Comparison of ENCODE assay signal across 8 mouse cellular contexts in genomic region chr15:11565503-11566031, GRCm38 (mm10).
A peak's percentile ranks its signal among the peaks of the same experiment; 100 is the strongest.
DNase-seq lines count a peak whose midpoint lies in the region; ATAC-seq and TF ChIP-seq lines count a peak whose summit lies in the region.

No protein-coding gene starts in this region.

- TF ChIP-seq CTCF in lung, postnatal 0 days (IDR thresholded peaks at IDR 0.05): no peak

- H3K27me3 ChIP-seq in hindbrain, embryonic 10.5 days (ENCODE audit: insufficient read depth, poor library complexity, severe bottlenecking): no peaks in the 10 kb centered on the region
- H3K27me3 ChIP-seq in lung, postnatal 0 days (replicated peaks; ENCODE audit: insufficient read depth, low read length): no peaks in the 10 kb centered on the region

- intact Hi-C loops in left cerebral cortex, postnatal 14 days (cut with DNase I): loop anchor here (10.0 kb wide), 1 partner anchor 151 kb away; no protein-coding TSS in a partner anchor

- H3K4me2 ChIP-seq in lung, postnatal 0 days (replicated peaks; ENCODE audit: low read depth, low read length): no peak overlapping the region; the same call in 1 of the 2 replicates

- H3K9me3 ChIP-seq in hindbrain, embryonic 10.5 days: no peaks in the 10 kb centered on the region
- H3K9me3 ChIP-seq in lung, postnatal 0 days (ENCODE audit: low read length): no peaks in the 10 kb centered on the region

- peak; percentile 37 for DNase-seq in 3T3-L1 (ENCODE audit: low read depth, low spot score)
- DNase-seq in adrenal gland, postnatal 36 days: peak; percentile 60 to 71
- DNase-seq in hindbrain, embryonic 10.5 days (ENCODE audit: low spot score): peak; percentile 10
- peak; percentile 19 for DNase-seq in lung, postnatal 0 days (ENCODE audit: low spot score)
- DNase-seq in left cerebral cortex, postnatal 14 days (ENCODE audit: low spot score in 2 of 2): no peak
- DNase-seq in cerebellum, postnatal 4 days (ENCODE audit: low spot score in 2 of 2): no peak

- no peak overlapping the region for H3K4me3 ChIP-seq in hindbrain, embryonic 10.5 days
- no peak overlapping the region for H3K4me3 ChIP-seq in lung, postnatal 0 days (ENCODE audit: low read depth, low read length)

- H3K27ac ChIP-seq in hindbrain, embryonic 10.5 days: peak overlapping the region; percentile 62
- 0 out of 2 replicates have a peak overlapping the region, but pooled peaks have one; percentile 11 for H3K27ac ChIP-seq in lung, postnatal 0 days (ENCODE audit: low read length)

- H3K9ac ChIP-seq in lung, postnatal 0 days (replicated peaks; ENCODE audit: low read depth): no peak overlapping the region

- ATAC-seq in lung, postnatal 0 days: peak; percentile 52
- ATAC-seq in erythroid progenitor cell, adult 5-6 weeks (replicated peaks; ENCODE audit: low FRiP score, poor library complexity, severe bottlenecking): no peak
- no peak for ATAC-seq in activated CD4-positive, CD25-positive, alpha-beta regulatory T cell, adult 4 months

- 0 out of 2 replicates have a peak, but pooled peaks have one; percentile 11 for TF ChIP-seq EP300 in lung, postnatal 0 days (IDR thresholded peaks at IDR 0.05)

- no peaks in the 10 kb centered on the region for H3K36me3 ChIP-seq in hindbrain, embryonic 10.5 days
- H3K36me3 ChIP-seq in lung, postnatal 0 days (ENCODE audit: insufficient read depth, low read length): no peaks in the 10 kb centered on the region

- H3K4me1 ChIP-seq in hindbrain, embryonic 10.5 days (replicated peaks): peaks cover 11% of the 10 kb centered on the region
- H3K4me1 ChIP-seq in lung, postnatal 0 days (ENCODE audit: insufficient read depth, low read depth, low read length): no peaks in the 10 kb centered on the region

- WGBS in hindbrain, embryonic 10.5 days: 36% methylated on average over 10 of the region's 10 CpGs
- WGBS in lung, postnatal 0 days: 23% methylated on average over 10 of the region's 10 CpGs

Comparison
In these comparisons a context has a peak if more than half of its experiments do, and no peak if none do; other contexts are left out.
1. DNase-seq: peak in 3T3-L1 (single experiment), adrenal gland, postnatal 36 days (2 of 2), hindbrain, embryonic 10.5 days (single experiment) and lung, postnatal 0 days (single experiment); none in left cerebral cortex, postnatal 14 days (0 of 2) and cerebellum, postnatal 4 days (0 of 2).